Mouse (Mus musculus) stomach, embryonic 14.5 days (tissue): ENCODE results near the gene Dennd4a. TPM values are rescaled to one million over a fixed set of nuclear protein-coding genes. Genes with fewer than 3 reads are reported as not detected.

ENCODE experiments used
- ATAC-seq: fragments of 200-750 bp; cut with Nextera tagmentation; 2 replicates; pipeline ENCODE4 v1.8.0; 2017; ENCODE audit warnings: low read depth, moderate TSS enrichment; ENCODE audit not compliant: insufficient number of reproducible peaks, insufficient read depth, low FRiP score
- H3K27ac ChIP-seq: fragments of 300-500 bp; sonication (generic); 2 replicates; pipeline ENCODE4 v1.5.1; 2014; ENCODE audit warnings: mild to moderate bottlenecking, low read length, moderate library complexity, mixed read lengths
- H3K27me3 ChIP-seq: fragments of 300-500 bp; sonication (generic); 2 replicates; pipeline ENCODE4 v1.6.1; 2014; ENCODE audit warnings: low read length, control low read depth, mixed read lengths; ENCODE audit not compliant: control insufficient read depth, insufficient read depth
- H3K36me3 ChIP-seq: fragments of 300-500 bp; sonication (generic); 2 replicates; pipeline ENCODE4 v1.6.1; 2014; ENCODE audit warnings: mild to moderate bottlenecking, control low read depth, low read length, moderate library complexity, mixed read lengths; ENCODE audit not compliant: control insufficient read depth, insufficient read depth
- H3K4me1 ChIP-seq: fragments of 300-500 bp; sonication (generic); 2 replicates; pipeline ENCODE4 v1.6.1; 2014; ENCODE audit warnings: low read length, control low read depth, mixed read lengths; ENCODE audit not compliant: control insufficient read depth, insufficient read depth
- H3K4me2 ChIP-seq: fragments of 300-500 bp; sonication (generic); replicated peaks from 2 replicates; pipeline ENCODE4 v1.6.1; 2014; ENCODE audit warnings: low read depth, low read length, control low read depth
- H3K4me3 ChIP-seq: fragments of 300-500 bp; sonication (generic); 2 replicates; pipeline ENCODE4 v1.5.1; 2014; ENCODE audit warnings: low read depth, low read length, control low read depth
- H3K9ac ChIP-seq: fragments of 300-500 bp; sonication (generic); replicated peaks from 2 replicates; pipeline ENCODE4 v1.6.1; 2014; ENCODE audit warnings: low read depth, mild to moderate bottlenecking, control low read depth, low read length, moderate library complexity, mixed read lengths
- H3K9me3 ChIP-seq: fragments of 300-500 bp; sonication (generic); 2 replicates; pipeline ENCODE4 v1.6.1; 2016; ENCODE audit warnings: low read depth, low read length, control low read depth; ENCODE audit not compliant: control insufficient read depth
- WGBS: fragments of 180-500 bp; shearing (Covaris S2); extraction: QIAGEN DNeasy Blood & Tissue Kit; methylation state at CpG from one replicate; pipeline ENCODE4 v1.1.7; 2014; 5-methylcytosine and 5-hydroxymethylcytosine counted together
- polyA plus RNA-seq: library from polyadenylated mRNA; unstranded; fragments of >200 nt; fragmentation: Nextera tagmentation; extraction: Ambion mirVana; gene quantifications from 2 replicates; pipeline ENCODE4 v1.2.1, GENCODE M21; 2014

Gene Dennd4a
- polyA plus RNA-seq, 1 experiment from 2014 or later = 11.8 TPM

- no peak for ATAC-seq
- H3K9ac ChIP-seq = no peak overlapping the region
- no peaks in the 10 kb centered on the region for H3K27me3 ChIP-seq
- H3K9me3 ChIP-seq = no peaks in the 10 kb centered on the region
- no peak overlapping the region for H3K4me3 ChIP-seq
- no peak overlapping the region for H3K4me2 ChIP-seq
- no peaks in the 10 kb centered on the region for H3K4me1 ChIP-seq
- H3K27ac ChIP-seq = no peak overlapping the region
- WGBS = 24% methylated on average over 12 of the region's 12 CpGs
- H3K36me3 ChIP-seq = no peaks in the 10 kb centered on the region
These were observed 145.2 kb downstream of the Dennd4a start for GRCm38 (mm10) chr9:64956337-64956736.

- Histone ChIP-seq H3K4me1 (peaks cover 5% of the 10 kb centered on the region; the same call in 1 of the 2 replicates), H3K27me3 (no peaks in the 10 kb centered on the region), H3K27ac (no peak overlapping the region), H3K9me3 (no peaks in the 10 kb centered on the region), H3K4me3 (no peak overlapping the region), H3K36me3 (no peaks in the 10 kb centered on the region), H3K9ac (no peak overlapping the region), H3K4me2 (no peak overlapping the region)
- WGBS = 92% methylated on average over 3 of the region's 3 CpGs
- ATAC-seq = no peak
These were observed 146.1 kb downstream of the Dennd4a start for GRCm38 (mm10) chr9:64957276-64957675.

GRCm38 (mm10) chr9:64960117-64960977 lies 149.2 kb downstream of the Dennd4a start, which contains the start of gene Ints14:
Ints14 (plus strand) TSS chr9:64960905.
- WGBS = 4% methylated on average over 27 of the region's 29 CpGs
- H3K4me3 ChIP-seq = peak within 1 kb of the TSS; percentile 78
- peak; percentile 95 for ATAC-seq

GRCm38 (mm10) chr9:64960978-64961320 lies 149.8 kb downstream of the Dennd4a start:
- peak overlapping the region; percentile 89 for H3K27ac ChIP-seq
- no peaks in the 10 kb centered on the region for H3K9me3 ChIP-seq
- H3K4me3 ChIP-seq = peak overlapping the region; percentile 78
- H3K9ac ChIP-seq = peak overlapping the region; percentile 81
- H3K36me3 ChIP-seq = peaks cover 20% of the 10 kb centered on the region
- ATAC-seq = peak; percentile 77; the same call in 1 of the 2 replicates
- H3K4me2 ChIP-seq = peak overlapping the region; percentile 78
- WGBS = 0% methylated on average over 17 of the region's 17 CpGs
- peaks cover 5% of the 10 kb centered on the region; the same call in 1 of the 2 replicates for H3K4me1 ChIP-seq
- H3K27me3 ChIP-seq = no peaks in the 10 kb centered on the region

More at GRCm38 (mm10) chr9:64960117-64960977, 149.2 kb downstream of the Dennd4a start, which contains the start of gene Ints14:
- Histone ChIP-seq H3K27me3 (no peaks in the 10 kb centered on the region), H3K4me1 (peaks cover 5% of the 10 kb centered on the region; the same call in 1 of the 2 replicates), H3K9me3 (no peaks in the 10 kb centered on the region), H3K36me3 (peaks cover 14% of the 10 kb centered on the region), H3K4me2 (peak within 1 kb of the TSS; percentile 78), H3K9ac (peak within 1 kb of the TSS; percentile 81), H3K27ac (peak within 1 kb of the TSS; percentile 89)

Other genes with a start within 250 kb of the Dennd4a start
- 414 and 420 TPM in 2 replicates for gene Rab11a, start 73.6 kb upstream of the Dennd4a start, polyA plus RNA-seq
- gene Slc24a1, start 140.3 kb downstream of the Dennd4a start, polyA plus RNA-seq = not detected in 2 replicates
- 53.2 and 56.2 TPM in 2 replicates for gene Ints14, start 149.6 kb downstream of the Dennd4a start, polyA plus RNA-seq
- 83.8 and 84.6 TPM in 2 replicates for gene Hacd3, start 210.4 kb downstream of the Dennd4a start, polyA plus RNA-seq
- gene Dpp8, start 221.1 kb downstream of the Dennd4a start, polyA plus RNA-seq = 29.8 and 33.1 TPM in 2 replicates